Mouse (Mus musculus): ENCODE measurements around the gene Tac1.
"Not testable (repeated sequence)": the region's sequence is repeated elsewhere in the genome, so short reads cannot be mapped to it uniquely, and the experiment has no call there.

Gene Tac1

GRCm38 (mm10) chr6:7554829-7555391 is at the start of gene Tac1:
Tac1 (plus strand) TSS chr6:7554879.
- no peak for DNase-seq

GRCm38 (mm10) chr6:7543511-7543910 is 11.2 kb upstream of the Tac1 start:
- DNase-seq, result not testable (repeated sequence)

GRCm38 (mm10) chr6:7555688-7556476 is 1.2 kb downstream of the Tac1 start:
- DNase-seq, result no peak

- no peak for DNase-seq
Measured at GRCm38 (mm10) chr6:7558164-7558563, 3.5 kb downstream of the Tac1 start.

- no peak for DNase-seq
Measured at GRCm38 (mm10) chr6:7562524-7562923, 7.8 kb downstream of the Tac1 start.

GRCm38 (mm10) chr6:7564537-7564936 is 9.9 kb downstream of the Tac1 start:
- DNase-seq, result no peak

- DNase-seq, result no peak
Measured at GRCm38 (mm10) chr6:7571144-7571543, 16.5 kb downstream of the Tac1 start.

- DNase-seq, result no peak
Measured at GRCm38 (mm10) chr6:7578031-7578430, 23.4 kb downstream of the Tac1 start.

- no peak for DNase-seq
Measured at GRCm38 (mm10) chr6:7594445-7594844, 39.8 kb downstream of the Tac1 start.

GRCm38 (mm10) chr6:7598416-7598815 is 43.7 kb downstream of the Tac1 start:
- no peak for DNase-seq

- no peak for DNase-seq
Measured at GRCm38 (mm10) chr6:7600228-7600627, 45.5 kb downstream of the Tac1 start.

- no peak for DNase-seq
Measured at GRCm38 (mm10) chr6:7601353-7602094, 46.8 kb downstream of the Tac1 start.

- not testable (repeated sequence) for DNase-seq
Measured at GRCm38 (mm10) chr6:7613676-7614075, 59.0 kb downstream of the Tac1 start.
